Mouse (Mus musculus) bone marrow, adult 2 months (tissue): Measurements from ENCODE around the gene Smyd3. TPM values are rescaled to one million over a fixed set of nuclear protein-coding genes. Genes with fewer than 3 reads are reported as not detected.
"Not testable (repeated sequence)": the region's sequence is repeated elsewhere in the genome, so short reads cannot be mapped to it uniquely, and the experiment has no call there.

Experiments
- H3K27ac ChIP-seq: fragments of 200-500 bp; 2 replicates; pipeline ENCODE4 v1.5.1; 2012; ENCODE audit warnings: low read depth, mild to moderate bottlenecking, control low read depth, inconsistent platforms, low read length; ENCODE audit not compliant: control insufficient read depth, poor library complexity, insufficient read depth
- H3K4me1 ChIP-seq: fragments of 200-500 bp; 2 replicates; pipeline ENCODE4 v1.6.1; 2011; ENCODE audit warnings: low read length; ENCODE audit not compliant: control insufficient read depth, insufficient read depth
- H3K4me3 ChIP-seq: fragments of 200-500 bp; replicated peaks from 2 replicates; pipeline ENCODE3; 2011; ENCODE audit warnings: mild to moderate bottlenecking, low read depth, low read length, control low read depth; ENCODE audit not compliant: control insufficient read depth
- CTCF ChIP-seq: fragments of 200-500 bp; IDR thresholded peaks from 2 replicates; pipeline ENCODE4 v1.5.1; 2011; ENCODE audit warnings: low read length, control low read depth; ENCODE audit not compliant: control insufficient read depth, insufficient read depth
- POLR2A ChIP-seq: fragments of 200-500 bp; IDR thresholded peaks from 2 replicates; pipeline ENCODE4 v1.6.1; 2011; ENCODE audit warnings: low read depth, mild to moderate bottlenecking, control low read depth, low read length, borderline replicate concordance; ENCODE audit not compliant: control insufficient read depth
- WGBS: fragments of 180-500 bp; shearing (Covaris S2); methylation state at CpG from one replicate; pipeline ENCODE4 v1.1.7; 2018; 5-methylcytosine and 5-hydroxymethylcytosine counted together
- polyA plus RNA-seq: library from polyadenylated mRNA; stranded (reverse); fragments of >200 nt; gene quantifications from 2 replicates; pipeline ENCODE4 v1.2.4, GENCODE M21; 2011; ENCODE audit warnings: low replicate concordance; ENCODE audit not compliant: missing spikeins, insufficient read depth, insufficient read length

Gene Smyd3
- polyA plus RNA-seq, 1 experiment, result 20.8 TPM

GRCm38 (mm10) chr1:179180546-179180945, 337.3 kb downstream of the Smyd3 start:
- H3K27ac ChIP-seq, result no peak overlapping the region
- TF ChIP-seq POLR2A (no peak), CTCF (no peak)
- no peaks in the 10 kb centered on the region for H3K4me1 ChIP-seq
- 72% methylated on average over 3 of the region's 3 CpGs for WGBS
- H3K4me3 ChIP-seq, result no peak overlapping the region

DNA sequence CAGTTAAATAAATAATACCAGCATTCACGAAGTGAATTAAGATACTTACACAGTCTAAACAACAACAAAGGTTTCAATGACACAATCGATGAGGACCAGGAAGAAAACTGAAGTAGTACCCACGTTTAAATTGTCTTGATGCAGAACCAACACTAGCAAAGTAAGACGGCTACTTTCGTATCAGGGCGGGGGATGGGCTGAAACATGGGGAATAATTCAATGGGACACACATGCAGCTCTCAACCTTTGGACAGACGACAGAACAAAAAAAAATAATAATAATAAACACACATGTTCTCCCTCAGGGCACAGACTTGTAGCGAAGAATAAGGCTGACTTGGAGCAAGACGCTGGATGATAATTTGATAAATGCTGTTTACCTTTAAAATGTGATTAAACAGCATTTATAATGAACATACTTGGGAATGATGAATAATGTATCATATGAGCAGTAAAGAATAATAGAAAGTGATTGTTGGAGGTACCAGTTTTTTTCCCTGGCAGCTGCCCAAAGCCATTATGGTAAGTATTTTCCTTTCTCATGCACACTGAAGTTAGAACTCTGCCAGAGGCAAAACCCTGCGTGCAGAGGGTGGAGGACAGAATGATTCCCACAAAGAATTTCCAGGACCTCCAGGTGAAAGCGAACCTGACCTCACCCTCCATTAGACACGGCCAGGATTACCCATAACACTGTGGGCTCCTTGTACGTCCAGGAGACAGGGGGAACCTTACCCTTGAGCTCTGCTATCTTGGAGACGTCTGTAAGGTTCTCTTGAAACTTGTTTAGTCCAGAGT, 340.8 kb downstream of the Smyd3 start:
- TF ChIP-seq POLR2A (no peak), CTCF (no peak)
- Histone ChIP-seq H3K27ac (no peak overlapping the region), H3K4me3 (no peak overlapping the region), H3K4me1 (no peaks in the 10 kb centered on the region)
- 82% methylated on average over 14 of the region's 14 CpGs for WGBS

DNA sequence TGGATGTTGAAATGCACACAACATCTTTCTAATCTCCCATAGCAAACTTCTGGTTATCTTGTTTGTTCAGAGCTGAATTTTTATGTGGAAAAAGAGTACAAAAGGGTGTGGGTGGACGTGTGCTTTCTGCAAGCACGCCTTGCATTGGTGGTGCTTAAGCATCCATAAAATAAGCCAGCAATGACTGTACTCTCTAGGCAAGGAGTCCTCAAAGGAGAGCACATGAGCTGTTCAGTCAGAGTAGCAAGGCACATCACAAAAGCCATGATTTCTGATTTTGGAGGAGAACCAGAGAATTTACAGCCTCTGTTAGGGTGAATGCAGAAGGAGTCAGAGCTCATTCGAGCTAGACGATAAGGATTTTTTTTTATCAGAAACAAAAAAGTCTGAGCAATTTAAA, 343.6 kb downstream of the Smyd3 start:
- Histone ChIP-seq H3K4me3 (no peak overlapping the region), H3K4me1 (no peaks in the 10 kb centered on the region), H3K27ac (no peak overlapping the region)
- no peak for TF ChIP-seq POLR2A
- no peak for TF ChIP-seq CTCF
- WGBS, result 69% methylated on average over 4 of the region's 4 CpGs

DNA sequence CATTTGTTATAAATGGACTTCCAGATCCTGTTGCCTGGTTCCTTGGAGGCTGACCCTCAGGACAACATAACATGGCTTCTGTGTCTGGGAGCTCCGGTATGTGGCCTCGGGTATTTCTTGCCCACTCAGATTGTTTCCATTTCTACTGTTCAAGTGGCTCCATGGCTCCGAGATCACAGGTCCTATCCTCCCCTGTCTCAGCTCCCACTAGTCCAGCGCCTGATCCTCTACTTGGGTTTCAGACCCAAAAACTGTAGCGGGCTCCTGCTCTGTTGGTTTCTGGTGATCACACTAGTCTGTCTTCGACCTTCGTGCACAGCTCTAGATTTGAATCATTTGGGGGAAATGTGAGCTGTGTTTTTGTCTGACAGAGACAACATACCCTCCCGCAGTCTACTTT, 347.3 kb downstream of the Smyd3 start:
- no peak for TF ChIP-seq CTCF
- no peak for TF ChIP-seq POLR2A
- Histone ChIP-seq H3K27ac (no peak overlapping the region), H3K4me3 (no peak overlapping the region), H3K4me1 (no peaks in the 10 kb centered on the region)
- 88% methylated on average over 8 of the region's 8 CpGs for WGBS

DNA sequence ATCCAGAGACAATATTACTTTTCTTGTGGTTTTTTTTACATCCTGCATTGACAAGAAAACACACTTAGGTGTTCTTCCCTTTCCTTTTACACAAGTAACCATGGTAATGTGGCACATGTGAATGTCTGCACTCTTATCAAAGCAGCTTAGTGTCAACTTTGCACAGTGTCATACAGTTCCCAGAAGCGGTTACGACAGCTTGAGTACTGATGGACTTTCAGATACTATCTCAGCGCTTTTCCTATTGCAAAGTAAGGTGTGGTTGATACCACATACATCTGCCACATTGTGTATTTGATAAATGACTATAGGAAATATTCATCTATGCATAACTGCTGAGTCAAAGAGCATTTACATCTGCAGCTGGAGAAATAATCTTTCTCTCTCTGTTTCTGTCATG, 348.1 kb downstream of the Smyd3 start:
- Histone ChIP-seq H3K27ac (no peak overlapping the region), H3K4me3 (no peak overlapping the region), H3K4me1 (no peaks in the 10 kb centered on the region)
- TF ChIP-seq POLR2A (no peak), CTCF (no peak)
- WGBS, result 24% methylated on average over 3 of the region's 3 CpGs

GRCm38 (mm10) chr1:179169161-179169560, 348.7 kb downstream of the Smyd3 start:
- WGBS, result 84% methylated on average over 10 of the region's 10 CpGs
- H3K4me1 ChIP-seq, result no peaks in the 10 kb centered on the region
- H3K4me3 ChIP-seq, result no peak overlapping the region
- TF ChIP-seq CTCF (no peak), POLR2A (no peak)
- no peak overlapping the region for H3K27ac ChIP-seq

DNA sequence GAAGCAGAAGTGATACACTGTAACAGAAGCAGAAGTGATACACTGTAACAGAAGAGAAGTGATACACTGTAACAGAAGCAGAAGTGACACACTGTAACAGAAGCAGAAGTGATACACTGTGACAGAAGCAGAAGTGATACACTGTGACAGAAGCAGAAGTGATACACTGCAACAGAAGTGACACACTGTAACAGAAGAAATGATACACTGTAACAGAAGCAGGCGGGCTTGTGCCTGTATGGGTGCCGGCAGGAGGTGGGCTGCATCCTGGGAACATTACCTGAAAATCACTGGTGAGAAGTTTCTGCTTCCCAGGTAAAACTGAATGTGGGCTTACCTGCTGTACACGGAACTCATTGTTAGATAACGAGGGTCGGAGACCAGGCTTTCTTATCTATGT, 353.6 kb downstream of the Smyd3 start:
- not testable (repeated sequence) for H3K4me3 ChIP-seq, H3K4me1 ChIP-seq, H3K27ac ChIP-seq
- 83% methylated on average over 5 of the region's 5 CpGs for WGBS

- not testable (repeated sequence) for H3K27ac ChIP-seq, H3K4me1 ChIP-seq, H3K4me3 ChIP-seq
- WGBS, result 76% methylated on average over 1 of the region's 1 CpGs
These were observed 355.1 kb downstream of the Smyd3 start for GRCm38 (mm10) chr1:179162752-179163151.

DNA sequence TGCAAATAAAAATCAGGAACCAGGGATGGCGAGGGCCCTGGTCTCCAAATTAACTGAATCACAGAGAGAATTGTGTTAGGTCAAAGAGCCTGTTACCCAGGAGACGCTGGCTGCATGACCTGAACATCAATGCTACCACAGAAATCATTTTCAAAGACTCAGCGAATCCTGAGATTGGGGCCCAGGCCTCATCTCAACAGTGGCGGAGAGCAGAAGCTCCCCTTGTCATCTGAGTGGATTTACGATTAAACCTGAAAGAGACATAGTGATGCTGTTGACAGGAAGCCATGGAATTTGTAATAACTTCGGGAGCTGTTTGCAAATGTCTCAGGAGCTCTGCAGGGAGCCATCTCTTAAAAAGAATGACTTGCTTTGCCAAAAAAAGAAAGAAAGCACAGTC, 355.9 kb downstream of the Smyd3 start:
- H3K4me3 ChIP-seq, result no peak overlapping the region
- no peak overlapping the region for H3K27ac ChIP-seq
- no peak for TF ChIP-seq POLR2A
- TF ChIP-seq CTCF, result no peak
- H3K4me1 ChIP-seq, result no peaks in the 10 kb centered on the region
- 88% methylated on average over 6 of the region's 6 CpGs for WGBS
